Comparison of ENCODE assay signal across 9 mouse cellular contexts in the genomic region with DNA sequence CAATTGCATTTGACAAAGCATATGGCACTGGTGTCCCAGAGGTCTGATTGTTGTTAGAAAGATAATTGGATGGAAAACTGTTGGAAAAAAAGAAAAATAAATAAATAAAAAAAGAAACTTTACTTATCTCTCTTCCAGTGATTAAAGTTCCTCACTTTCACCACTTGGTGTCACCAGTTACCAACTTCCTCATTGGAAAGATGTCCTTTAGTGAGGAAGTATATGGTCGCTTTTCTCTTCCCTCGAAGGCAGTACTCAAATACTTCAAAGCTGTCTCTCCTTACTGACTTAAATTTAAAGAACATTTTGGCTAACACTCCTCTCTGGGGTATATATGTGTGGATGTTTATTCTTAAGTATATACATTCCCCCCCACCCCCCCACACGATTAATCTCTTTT. TPM values are rescaled to one million over a fixed set of nuclear protein-coding genes. Genes with fewer than 3 reads are reported as not detected.
A peak's percentile ranks its signal among the peaks of the same experiment; 100 is the strongest.
DNase-seq lines count a peak whose midpoint lies in the region; ATAC-seq and TF ChIP-seq lines count a peak whose summit lies in the region.
"Had no signal": no experiment of that assay in that cellular context is flagged by ENCODE, and none has a peak within 500 bp of the region (broad histone marks: within the 10 kb centered on the region; RNA-seq: fewer than 3 reads in every experiment).

No protein-coding gene starts in this region.

- H3K36me3 ChIP-seq in hindbrain, embryonic 11.5 days (ENCODE audit: control insufficient read depth, insufficient read depth, low read length), result 0 out of 2 replicates have a peak, but pooled peaks cover 2% of the 10 kb centered on the region
- H3K36me3 ChIP-seq in hindbrain, embryonic 12.5 days, result peaks cover 44% of the 10 kb centered on the region
- peaks cover 42% of the 10 kb centered on the region for H3K36me3 ChIP-seq in E14TG2a.4 (ENCODE audit: insufficient read depth, low read length)
- H3K36me3 ChIP-seq in embryonic facial prominence, embryonic 14.5 days (ENCODE audit: control insufficient read depth, insufficient read depth, low read length), result peaks cover 68% of the 10 kb centered on the region
- H3K36me3 ChIP-seq in macrophage (ENCODE audit: inconsistent target), result peaks cover 65% of the 10 kb centered on the region

- H3K4me3 ChIP-seq in hindbrain, embryonic 11.5 days (ENCODE audit: low read depth, low read length), result no peak overlapping the region
- H3K4me3 ChIP-seq in hindbrain, embryonic 12.5 days, result no peak overlapping the region
- no peak overlapping the region for H3K4me3 ChIP-seq in E14TG2a.4 (replicated peaks; ENCODE audit: low read length)
- H3K4me3 ChIP-seq in embryonic facial prominence, embryonic 14.5 days (ENCODE audit: low read depth, low read length), result no peak overlapping the region
- H3K4me3 ChIP-seq in macrophage (ENCODE audit: inconsistent target), result no peak overlapping the region
- H3K4me3 ChIP-seq: neural tube, embryonic 13.5 days had no signal

- no peaks in the 10 kb centered on the region for H3K4me1 ChIP-seq in hindbrain, embryonic 11.5 days (replicated peaks; ENCODE audit: control insufficient read depth, insufficient read depth, low read length)
- H3K4me1 ChIP-seq in hindbrain, embryonic 12.5 days, result peaks cover 4% of the 10 kb centered on the region
- peaks cover 16% of the 10 kb centered on the region for H3K4me1 ChIP-seq in E14TG2a.4 (replicated peaks; ENCODE audit: low read depth, low read length)
- H3K4me1 ChIP-seq in embryonic facial prominence, embryonic 14.5 days (ENCODE audit: control insufficient read depth, insufficient read depth, low read length), result no peaks in the 10 kb centered on the region
- H3K4me1 ChIP-seq: neural tube, embryonic 13.5 days had no signal

- H3K27me3 ChIP-seq in hindbrain, embryonic 11.5 days (ENCODE audit: control insufficient read depth, insufficient read depth, low read length), result no peaks in the 10 kb centered on the region
- H3K27me3 ChIP-seq in hindbrain, embryonic 12.5 days, result no peaks in the 10 kb centered on the region
- H3K27me3 ChIP-seq in E14TG2a.4 (ENCODE audit: insufficient read depth, low read length), result no peaks in the 10 kb centered on the region
- no peaks in the 10 kb centered on the region for H3K27me3 ChIP-seq in embryonic facial prominence, embryonic 14.5 days (replicated peaks; ENCODE audit: control insufficient read depth, insufficient read depth, low read length)
- H3K27me3 ChIP-seq: neural tube, embryonic 13.5 days had no signal

- H3K27ac ChIP-seq in hindbrain, embryonic 11.5 days (ENCODE audit: low read depth, low read length), result no peak overlapping the region
- H3K27ac ChIP-seq in hindbrain, embryonic 12.5 days, result no peak overlapping the region
- no peak overlapping the region for H3K27ac ChIP-seq in embryonic facial prominence, embryonic 14.5 days (replicated peaks; ENCODE audit: low read depth, low read length)
- H3K27ac ChIP-seq in macrophage, result peak overlapping the region; percentile 28
- H3K27ac ChIP-seq: neural tube, embryonic 13.5 days had no signal

- no peaks in the 10 kb centered on the region for H3K9me3 ChIP-seq in hindbrain, embryonic 11.5 days (ENCODE audit: control insufficient read depth, low read length)
- H3K9me3 ChIP-seq in hindbrain, embryonic 12.5 days (replicated peaks), result no peaks in the 10 kb centered on the region
- H3K9me3 ChIP-seq in E14TG2a.4 (ENCODE audit: low read length), result no peaks in the 10 kb centered on the region
- no peaks in the 10 kb centered on the region for H3K9me3 ChIP-seq in embryonic facial prominence, embryonic 14.5 days (ENCODE audit: control insufficient read depth, low read length)
- H3K9me3 ChIP-seq: neural tube, embryonic 13.5 days had no signal

- WGBS in hindbrain, embryonic 11.5 days, result 67% methylated on average over 3 of the region's 3 CpGs
- WGBS in hindbrain, embryonic 12.5 days, result 68% methylated on average over 3 of the region's 3 CpGs
- WGBS in embryonic facial prominence, embryonic 14.5 days, result 54% methylated on average over 3 of the region's 3 CpGs
- WGBS in macrophage (ENCODE audit: missing documents), result 26% methylated on average over 3 of the region's 3 CpGs

- peaks cover 40% of the 10 kb centered on the region; the same call in 1 of the 2 replicates for H3K79me2 ChIP-seq in macrophage (ENCODE audit: inconsistent target)

- DNase-seq in hindbrain, embryonic 11.5 days (ENCODE audit: low spot score), result peak; percentile 32
- DNase-seq in embryonic facial prominence, embryonic 14.5 days (ENCODE audit: low spot score), result peak; percentile 68
- DNase-seq in gastrocnemius, postnatal 10 days, result no peak
- DNase-seq in layer of hippocampus, adult 18-20 months (ENCODE audit: low spot score in 2 of 2), result no peak
- no peak for DNase-seq in spleen, postnatal 10 days (ENCODE audit: low spot score in 2 of 2)

- H3K9ac ChIP-seq in hindbrain, embryonic 11.5 days (ENCODE audit: low read depth, low read length), result no peak overlapping the region
- H3K9ac ChIP-seq in hindbrain, embryonic 12.5 days, result no peak overlapping the region
- no peak overlapping the region for H3K9ac ChIP-seq in embryonic facial prominence, embryonic 14.5 days (ENCODE audit: low read depth, low read length)
- H3K9ac ChIP-seq: neural tube, embryonic 13.5 days had no signal

- ATAC-seq in hindbrain, embryonic 11.5 days (ENCODE audit: low FRiP score), result no peak
- ATAC-seq in hindbrain, embryonic 12.5 days (ENCODE audit: low FRiP score), result no peak
- no peak for ATAC-seq in embryonic facial prominence, embryonic 14.5 days (ENCODE audit: low read depth)

- H3K4me2 ChIP-seq in hindbrain, embryonic 11.5 days (replicated peaks; ENCODE audit: low read depth, low read length), result no peak overlapping the region
- H3K4me2 ChIP-seq in hindbrain, embryonic 12.5 days (replicated peaks), result no peak overlapping the region
- H3K4me2 ChIP-seq in embryonic facial prominence, embryonic 14.5 days (ENCODE audit: low read depth, low read length), result no peak overlapping the region
- H3K4me2 ChIP-seq: neural tube, embryonic 13.5 days had no signal

- peak; percentile 59 for TF ChIP-seq CTCF in E14TG2a.4 (conservative IDR thresholded peaks at IDR 0.05; ENCODE audit: low read length)

RNA-seq across cellular contexts. Expression of a gene that starts 28.1 kb away (rescaled TPM):
- 108 and 116 TPM in 2 replicates for polyA plus RNA-seq in hindbrain, embryonic 11.5 days (2014; fragmentation: Nextera tagmentation; extraction: Ambion mirVana)
- 115 and 123 TPM in 2 replicates for polyA plus RNA-seq in hindbrain, embryonic 12.5 days (2016; fragmentation: Nextera tagmentation; extraction: Ambion mirVana)
- 146 and 157 TPM in 2 replicates for polyA plus RNA-seq in embryonic facial prominence, embryonic 14.5 days (2014; fragmentation: Nextera tagmentation; extraction: Ambion mirVana)
- 100 to 1,000 TPM in 9 of 26 experiments, 10 to 100 TPM in 17; 50.8 to 138 (median 89.0) TPM for total RNA-seq in macrophage (2018; cell fraction: chromatin; rRNA removed)
- 100 to 1,000 TPM; 324 to 512 (median 380) TPM for total RNA-seq in macrophage (2018; cell fraction: cytosol; rRNA removed)
- total RNA-seq in macrophage (2018; cell fraction: nucleus; rRNA removed), result 100 to 1,000 TPM in 21 of 26 experiments, 10 to 100 TPM in 5; 77.4 to 176 (median 127) TPM
- polyA plus RNA-seq in macrophage (2018), result 204 to 482 TPM (median 327 TPM) in 3 replicates
- total RNA-seq in gastrocnemius, postnatal 10 days (2021), result 100 to 1,000 TPM; 310 to 331 TPM
- total RNA-seq in layer of hippocampus, adult 18-20 months (2021), result 10 to 100 TPM; 53.0 to 54.0 TPM

Comparison
In these comparisons a context has a peak if more than half of its experiments do, and no peak if none do; other contexts are left out.
1. DNase-seq: peak in hindbrain, embryonic 11.5 days (single experiment) and embryonic facial prominence, embryonic 14.5 days (single experiment); none in gastrocnemius, postnatal 10 days (single experiment), layer of hippocampus, adult 18-20 months (0 of 2) and spleen, postnatal 10 days (0 of 2).